Mouse (Mus musculus) liver, embryonic 14.5 days (tissue): ENCODE results near the gene Nhsl2. TPM values are rescaled to one million over a fixed set of nuclear protein-coding genes. Genes with fewer than 3 reads are reported as not detected.

Experiments used
- ATAC-seq: fragments of 200-750 bp; cut with Nextera tagmentation; 2 replicates; pipeline ENCODE4 v1.8.0; 2017; ENCODE audit warnings: moderate number of reproducible peaks, mild to moderate bottlenecking, moderate library complexity; ENCODE audit not compliant: insufficient read depth
- DNase-seq, 3 experiments: peaks; one replicate each; pipeline ENCODE4 v3.0.0-alpha.2; 2012 to 2013; ENCODE audit warnings: low read depth in 3 of 3, low spot score in 3 of 3
- H3K27ac ChIP-seq: fragments of 300-500 bp; sonication (generic); 2 replicates; pipeline ENCODE4 v1.5.1; 2014; ENCODE audit warnings: moderate library complexity, mild to moderate bottlenecking, control low read depth, inconsistent platforms
- H3K27me3 ChIP-seq: fragments of 300-500 bp; sonication (generic); 2 replicates; pipeline ENCODE4 v1.6.1; 2014; ENCODE audit warnings: mild to moderate bottlenecking, low read length, moderate library complexity; ENCODE audit not compliant: control insufficient read depth, insufficient read depth
- H3K36me3 ChIP-seq: fragments of 300-500 bp; sonication (generic); replicated peaks from 2 replicates; pipeline ENCODE4 v1.6.1; 2014; ENCODE audit warnings: low read depth; ENCODE audit not compliant: control insufficient read depth, insufficient read depth
- H3K4me1 ChIP-seq, 2 experiments: fragments of 200-500 bp in 1 of 2; fragments of 300-500 bp in 1 of 2; sonication (generic) in 1 of 2; replicated peaks; 2 replicates each; pipeline ENCODE4 v1.6.1; 2012 to 2014; ENCODE audit warnings: antibody characterized with exemption in 1 of 2, inconsistent platforms in 1 of 2, low read length in 1 of 2; ENCODE audit not compliant: control insufficient read depth in 2 of 2, insufficient read depth in 2 of 2
- H3K4me2 ChIP-seq: fragments of 300-500 bp; sonication (generic); 2 replicates; pipeline ENCODE4 v1.6.1; 2014; ENCODE audit warnings: low read depth, mild to moderate bottlenecking, control low read depth, moderate library complexity
- H3K4me3 ChIP-seq, 2 experiments: fragments of 200-500 bp in 1 of 2; fragments of 300-500 bp in 1 of 2; sonication (generic) in 1 of 2; 2 replicates each; pipeline ENCODE4 v1.5.1; 2012 to 2014; ENCODE audit warnings: low read depth in 2 of 2, low read length in 2 of 2, mild to moderate bottlenecking in 2 of 2, control low read depth in 1 of 2, inconsistent platforms in 1 of 2, moderate library complexity in 1 of 2; ENCODE audit not compliant: insufficient read depth in 1 of 2
- H3K9ac ChIP-seq: fragments of 300-500 bp; sonication (generic); replicated peaks from 2 replicates; pipeline ENCODE4 v1.6.1; 2014; ENCODE audit warnings: mild to moderate bottlenecking, control low read depth, moderate library complexity
- H3K9me3 ChIP-seq: fragments of 300-500 bp; sonication (generic); 2 replicates; pipeline ENCODE4 v1.6.1; 2016; ENCODE audit warnings: low read length, mixed read lengths; ENCODE audit not compliant: control insufficient read depth
- CTCF ChIP-seq: IDR thresholded peaks from 2 replicates; pipeline ENCODE4 v1.5.1; 2016; ENCODE audit warnings: antibody characterized with exemption, low read depth, control low read depth
- EP300 ChIP-seq: IDR thresholded peaks from 2 replicates; pipeline ENCODE4 v1.6.1; 2016; ENCODE audit warnings: antibody characterized with exemption, low read depth
- WGBS: fragments of 180-500 bp; shearing (Covaris S2); extraction: QIAGEN DNeasy Blood & Tissue Kit; methylation state at CpG from one replicate; pipeline ENCODE4 v1.1.7; 2014; ENCODE audit not compliant: insufficient replicate concordance; 5-methylcytosine and 5-hydroxymethylcytosine counted together
- polyA plus RNA-seq, 2 experiments: library from polyadenylated mRNA; depleted of rRNA in 1 of 2; stranded (reverse) in 1 of 2; unstranded in 1 of 2; fragments of >200 nt; fragmentation: Nextera tagmentation in 1 of 2; extraction: Ambion mirVana in 1 of 2; gene quantifications; 2 replicates each; pipeline versions ENCODE4 v1.2.1 to v1.2.3; 2012 to 2014

Nhsl2 gene
- polyA plus RNA-seq, 2 experiments = 0.39 to 1.3 TPM

DNA sequence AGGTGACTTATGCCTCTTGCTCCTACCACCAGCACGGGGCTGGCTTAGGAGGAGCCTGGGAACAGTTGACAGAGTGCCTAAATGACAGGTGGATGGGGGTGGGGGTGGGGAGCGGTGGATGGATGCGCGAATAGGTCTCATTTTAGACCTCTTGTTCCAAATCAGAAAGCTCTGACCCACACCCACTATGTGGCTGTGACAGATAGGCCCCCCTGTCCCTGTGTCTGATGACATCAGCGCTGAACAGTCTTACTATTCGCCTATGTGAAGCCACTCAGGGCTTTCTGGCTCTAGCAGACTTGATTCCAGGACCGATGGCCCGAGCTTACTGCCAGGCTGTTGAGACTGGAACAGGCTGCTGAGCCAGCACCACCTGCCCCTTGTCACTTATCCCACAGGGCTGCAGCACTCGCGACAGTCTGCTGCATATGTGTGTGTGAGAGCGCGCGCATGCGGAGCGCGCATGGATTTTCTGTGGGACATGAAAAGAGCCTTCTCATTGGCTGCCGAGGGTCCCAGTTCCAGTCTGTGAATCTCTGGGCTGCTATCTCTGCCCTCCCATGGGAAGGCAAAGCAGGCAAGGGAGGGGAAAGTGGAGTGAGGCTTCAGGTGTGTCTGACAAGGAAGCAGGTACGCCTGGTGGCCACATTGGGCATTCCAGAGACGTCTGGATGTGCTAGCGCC lies 154.6 kb downstream of the Nhsl2 start:
- no peak overlapping the region for H3K27ac ChIP-seq
- H3K4me1 ChIP-seq = no peaks in the 10 kb centered on the region
- H3K9me3 ChIP-seq = no peaks in the 10 kb centered on the region
- no peak overlapping the region for H3K9ac ChIP-seq
- peaks cover 16% of the 10 kb centered on the region for H3K27me3 ChIP-seq
- TF ChIP-seq EP300 = no peak
- TF ChIP-seq CTCF = no peak
- no peak for DNase-seq
- H3K4me2 ChIP-seq = no peak overlapping the region
- no peak for ATAC-seq
- WGBS = 14% methylated on average over 20 of the region's 20 CpGs
- H3K4me3 ChIP-seq = no peak overlapping the region
- no peaks in the 10 kb centered on the region for H3K36me3 ChIP-seq

DNA sequence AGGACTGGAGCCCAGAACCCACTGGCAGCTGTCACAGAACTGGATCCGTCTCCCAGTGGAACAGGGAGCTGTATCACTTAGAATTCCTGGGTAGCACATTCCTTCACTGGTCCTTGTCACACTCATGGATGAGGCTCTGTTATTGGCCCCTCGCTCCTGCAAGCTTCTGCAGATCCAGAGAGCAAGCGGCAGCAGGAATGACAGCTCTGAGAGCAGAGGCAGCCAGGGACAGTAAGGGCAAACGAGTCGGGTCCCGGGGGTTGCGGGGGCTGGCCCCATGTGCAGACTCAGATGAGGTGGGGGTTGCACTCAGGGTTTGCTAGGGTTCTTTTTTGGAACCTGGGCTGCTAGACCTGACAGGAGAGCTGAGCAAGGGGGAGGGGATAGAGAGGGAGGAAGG lies 155.2 kb downstream of the Nhsl2 start:
- ATAC-seq (no peak), DNase-seq (no peak)
- Histone ChIP-seq H3K4me2 (no peak overlapping the region), H3K36me3 (no peaks in the 10 kb centered on the region), H3K4me1 (no peaks in the 10 kb centered on the region), H3K27me3 (peaks cover 16% of the 10 kb centered on the region), H3K4me3 (no peak overlapping the region), H3K9ac (no peak overlapping the region), H3K9me3 (no peaks in the 10 kb centered on the region), H3K27ac (no peak overlapping the region)
- WGBS = 20% methylated on average over 7 of the region's 7 CpGs
- TF ChIP-seq EP300 (no peak), CTCF (no peak)

DNA sequence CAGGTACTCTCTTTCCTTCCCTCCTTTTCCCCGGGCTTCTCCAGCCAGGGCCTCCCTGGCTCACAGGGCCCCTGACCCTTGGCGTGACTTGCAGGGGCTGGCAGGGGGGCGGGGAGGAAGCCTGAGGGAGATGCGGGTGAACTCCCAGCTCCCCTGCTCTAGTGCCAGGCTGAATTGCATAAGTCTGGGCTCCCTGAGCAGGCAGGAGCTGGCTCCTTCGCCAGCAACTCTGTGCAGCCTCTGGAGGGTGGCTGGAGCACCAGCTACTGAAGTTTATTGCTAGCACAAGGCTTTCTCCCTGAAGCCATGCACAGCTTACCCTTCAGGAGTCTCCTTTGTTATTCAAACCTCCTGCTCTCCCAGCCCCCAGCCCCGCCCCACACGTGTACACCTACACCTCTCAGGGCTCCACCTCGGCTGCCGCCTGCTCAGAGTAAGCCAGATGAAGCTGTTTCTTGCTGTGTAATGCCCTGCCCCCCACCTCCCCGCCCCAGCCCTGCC lies 156.0 kb downstream of the Nhsl2 start:
- DNase-seq (no peak), ATAC-seq (no peak)
- H3K27me3 ChIP-seq = peaks cover 16% of the 10 kb centered on the region
- WGBS = 14% methylated on average over 8 of the region's 10 CpGs
- H3K4me2 ChIP-seq = no peak overlapping the region
- no peak overlapping the region for H3K4me3 ChIP-seq
- TF ChIP-seq CTCF (no peak), EP300 (no peak)
- H3K27ac ChIP-seq = no peak overlapping the region
- no peak overlapping the region for H3K9ac ChIP-seq
- no peaks in the 10 kb centered on the region for H3K9me3 ChIP-seq
- no peaks in the 10 kb centered on the region for H3K36me3 ChIP-seq
- H3K4me1 ChIP-seq = no peaks in the 10 kb centered on the region

DNA sequence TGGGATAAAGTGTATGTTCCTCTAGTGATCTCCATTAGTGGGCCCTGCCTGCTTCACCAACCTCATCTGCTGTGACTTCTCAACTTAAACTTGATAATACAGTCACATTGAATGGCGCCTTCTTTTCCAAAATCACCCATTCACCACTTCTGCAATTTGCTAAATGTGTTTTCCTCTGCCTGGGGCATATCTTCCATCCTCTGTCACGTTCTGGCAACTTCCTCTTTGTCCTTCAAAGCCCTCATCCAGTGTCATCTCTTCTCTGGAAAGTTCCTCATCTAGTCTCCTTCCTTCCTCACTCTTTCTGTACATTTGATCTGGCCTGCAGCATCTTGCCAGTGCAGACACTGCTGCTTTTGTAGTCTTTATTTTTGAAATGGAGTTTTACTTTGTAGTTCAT lies 158.8 kb downstream of the Nhsl2 start:
- Histone ChIP-seq H3K36me3 (no peaks in the 10 kb centered on the region), H3K4me2 (no peak overlapping the region), H3K27ac (no peak overlapping the region), H3K4me3 (no peak overlapping the region), H3K9me3 (no peaks in the 10 kb centered on the region), H3K27me3 (peaks cover 16% of the 10 kb centered on the region), H3K4me1 (no peaks in the 10 kb centered on the region), H3K9ac (no peak overlapping the region)
- no peak for TF ChIP-seq EP300
- TF ChIP-seq CTCF = no peak
- 19% methylated on average over 2 of the region's 2 CpGs for WGBS
- DNase-seq (no peak), ATAC-seq (no peak)

DNA sequence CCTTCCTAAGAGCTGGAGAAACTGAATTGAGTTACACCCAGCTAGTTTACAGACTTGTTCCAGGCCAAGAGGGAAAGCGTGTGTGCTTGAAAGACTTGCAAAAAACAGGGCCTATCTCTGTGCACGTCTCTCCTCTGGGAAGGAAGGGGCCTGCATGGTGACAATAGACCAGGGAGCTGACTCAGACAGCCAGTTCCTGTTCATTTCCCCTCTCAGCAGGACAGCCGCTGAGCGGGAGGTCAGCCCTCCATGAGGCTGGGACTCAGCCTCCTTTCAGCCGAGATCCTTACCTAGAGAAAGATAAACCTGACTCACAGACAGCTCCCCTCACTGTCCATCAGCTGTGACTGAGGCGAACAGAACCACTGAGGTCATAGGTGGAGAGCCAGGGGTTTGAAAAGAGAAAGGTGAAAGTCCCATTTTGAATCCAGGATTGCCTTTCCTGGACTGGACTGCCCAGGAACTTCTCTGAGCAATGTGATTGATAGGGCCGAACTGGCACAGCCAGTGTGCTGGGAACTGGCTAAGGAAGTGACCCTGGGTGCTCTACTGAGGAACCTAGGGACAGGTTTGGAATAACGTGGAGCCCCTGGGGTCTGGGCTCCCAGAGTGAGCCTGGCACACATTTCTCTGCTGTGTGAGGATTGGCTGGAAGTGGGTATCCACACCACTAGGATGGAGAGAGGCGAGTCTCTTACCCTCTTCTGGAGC lies 168.2 kb downstream of the Nhsl2 start:
- ATAC-seq = no peak
- Histone ChIP-seq H3K4me1 (no peaks in the 10 kb centered on the region; a peak in 1 of 4 replicates), H3K9ac (no peak overlapping the region), H3K27ac (no peak overlapping the region), H3K9me3 (no peaks in the 10 kb centered on the region), H3K4me2 (no peak overlapping the region), H3K36me3 (no peaks in the 10 kb centered on the region), H3K27me3 (no peaks in the 10 kb centered on the region; the same call in 1 of the 2 replicates), H3K4me3 (no peak overlapping the region)
- WGBS = 24% methylated on average over 9 of the region's 9 CpGs
- no peak for DNase-seq
- TF ChIP-seq EP300 (no peak), CTCF (no peak)
